ENCODE assay signal across 17 mouse cellular contexts in genomic region chr19:11928025-11928748, GRCm38 (mm10). TPM values are rescaled to one million over a fixed set of nuclear protein-coding genes. Genes with fewer than 3 reads are reported as not detected.
DNase-seq lines count a peak whose midpoint lies in the region; ATAC-seq and TF ChIP-seq lines count a peak whose summit lies in the region.
"Had no signal": no experiment of that assay in that cellular context is flagged by ENCODE, and none has a peak within 500 bp of the region (broad histone marks: within the 10 kb centered on the region; RNA-seq: fewer than 3 reads in every experiment).

No protein-coding gene starts in this region.

- H3K4me1 ChIP-seq in stomach, embryonic 15.5 days = no peaks in the 10 kb centered on the region
- H3K4me1 ChIP-seq in stomach, postnatal 0 days (replicated peaks; ENCODE audit: control insufficient read depth, insufficient read depth) = no peaks in the 10 kb centered on the region
- H3K4me1 ChIP-seq in limb, embryonic 10.5 days = no peaks in the 10 kb centered on the region
- H3K4me1 ChIP-seq: limb, embryonic 15.5 days had no signal

- H3K4me3 ChIP-seq in stomach, embryonic 15.5 days (replicated peaks) = no peak overlapping the region
- H3K4me3 ChIP-seq in stomach, postnatal 0 days (ENCODE audit: low read depth, low read length) = no peak overlapping the region
- H3K4me3 ChIP-seq in limb, embryonic 10.5 days = no peak overlapping the region
- H3K4me3 ChIP-seq: erythroblast, embryonic 14.5 days; limb, embryonic 15.5 days had no signal

- H3K36me3 ChIP-seq in stomach, embryonic 15.5 days = peaks cover 43% of the 10 kb centered on the region
- H3K36me3 ChIP-seq in stomach, postnatal 0 days (ENCODE audit: control insufficient read depth, insufficient read depth, low read length) = peaks cover 34% of the 10 kb centered on the region
- H3K36me3 ChIP-seq in limb, embryonic 10.5 days = peaks cover 97% of the 10 kb centered on the region

- no peak for TF ChIP-seq CTCF in stomach, postnatal 0 days (IDR thresholded peaks at IDR 0.05; ENCODE audit: low read depth)

- H3K27me3 ChIP-seq in stomach, embryonic 15.5 days (replicated peaks) = no peaks in the 10 kb centered on the region
- no peaks in the 10 kb centered on the region for H3K27me3 ChIP-seq in stomach, postnatal 0 days (ENCODE audit: control insufficient read depth, insufficient read depth, low read length)
- no peaks in the 10 kb centered on the region for H3K27me3 ChIP-seq in limb, embryonic 10.5 days (ENCODE audit: low read depth, poor library complexity, severe bottlenecking)
- H3K27me3 ChIP-seq: limb, embryonic 15.5 days had no signal

- no peak overlapping the region for H3K27ac ChIP-seq in stomach, embryonic 15.5 days
- H3K27ac ChIP-seq in stomach, postnatal 0 days (replicated peaks) = no peak overlapping the region
- no peak overlapping the region for H3K27ac ChIP-seq in limb, embryonic 10.5 days
- H3K27ac ChIP-seq: limb, embryonic 15.5 days; macrophage had no signal

- no peak overlapping the region for H3K4me2 ChIP-seq in stomach, embryonic 15.5 days
- H3K4me2 ChIP-seq in stomach, postnatal 0 days (replicated peaks; ENCODE audit: low read depth) = no peak overlapping the region
- H3K4me2 ChIP-seq: limb, embryonic 15.5 days had no signal

- no peak overlapping the region for H3K9ac ChIP-seq in stomach, embryonic 15.5 days
- no peak overlapping the region for H3K9ac ChIP-seq in stomach, postnatal 0 days (ENCODE audit: low read length)
- H3K9ac ChIP-seq: limb, embryonic 15.5 days had no signal

- ATAC-seq in stomach, embryonic 15.5 days (ENCODE audit: insufficient read depth, low FRiP score, low read depth) = 0 out of 2 replicates have a peak, but pooled peaks have one; percentile 68
- no peak for ATAC-seq in stomach, postnatal 0 days (ENCODE audit: low FRiP score, low TSS enrichment)

- no peak for DNase-seq in stomach, postnatal 0 days (ENCODE audit: low spot score)
- DNase-seq in c-Kit-negative CD71-positive TER-119-positive erythroid progenitor cells, embryonic 14.5 days (ENCODE audit: low read depth, low spot score) = peak; percentile 81
- DNase-seq in liver = peak; percentile 49
- peak; percentile 13 for DNase-seq in yolk sac, embryonic 10.5 days (ENCODE audit: low spot score)
- no peak for DNase-seq in limb, embryonic 10.5 days (ENCODE audit: low spot score)
- no peak for DNase-seq in thymus, adult 18-20 months
- no peak for DNase-seq in left cerebral cortex, adult 11 months (ENCODE audit: low spot score)
- DNase-seq: cerebellum, postnatal 36 days; heart, postnatal 4 days; kidney, postnatal 14 days had no signal

- WGBS in stomach, embryonic 15.5 days = 88% methylated on average over 4 of the region's 4 CpGs
- 92% methylated on average over 4 of the region's 4 CpGs for WGBS in stomach, postnatal 0 days
- 96% methylated on average over 4 of the region's 4 CpGs for WGBS in limb, embryonic 10.5 days

- H3K9me3 ChIP-seq in stomach, embryonic 15.5 days = no peaks in the 10 kb centered on the region
- H3K9me3 ChIP-seq in stomach, postnatal 0 days (ENCODE audit: control insufficient read depth, low read length) = no peaks in the 10 kb centered on the region
- H3K9me3 ChIP-seq in limb, embryonic 10.5 days (replicated peaks) = no peaks in the 10 kb centered on the region
- H3K9me3 ChIP-seq: limb, embryonic 15.5 days had no signal

- TF ChIP-seq EP300 in stomach, postnatal 0 days (optimal IDR thresholded peaks at IDR 0.05) = no peak

RNA-seq across cellular contexts. Expression of gene Patl1, which starts 16.0 kb away (rescaled TPM):
- 14.7 and 16.4 TPM in 2 replicates for polyA plus RNA-seq in stomach, embryonic 15.5 days (2015; fragmentation: Nextera tagmentation; extraction: Ambion mirVana)
- 5.7 and 6.6 TPM in 2 replicates for polyA plus RNA-seq in stomach, postnatal 0 days (2015; fragmentation: Nextera tagmentation; extraction: Ambion mirVana)
- polyA plus RNA-seq in limb, embryonic 10.5 days (2016; fragmentation: Nextera tagmentation; extraction: Ambion mirVana) = 20.4 and 21.2 TPM in 2 replicates

RNA-seq across cellular contexts. Expression of gene Osbp, which starts 37.6 kb away (rescaled TPM):
- 4.9 and 5.0 TPM in 2 replicates for polyA plus RNA-seq in stomach, embryonic 15.5 days (2015; fragmentation: Nextera tagmentation; extraction: Ambion mirVana)
- 4.3 and 4.5 TPM in 2 replicates for polyA plus RNA-seq in stomach, postnatal 0 days (2015; fragmentation: Nextera tagmentation; extraction: Ambion mirVana)
- polyA plus RNA-seq in limb, embryonic 10.5 days (2016; fragmentation: Nextera tagmentation; extraction: Ambion mirVana) = 3.3 and 3.4 TPM in 2 replicates

RNA-seq across cellular contexts. Expression of gene Olfr1420, which starts 41.8 kb away (rescaled TPM):
- 0.08 and 0.10 TPM in 2 replicates for polyA plus RNA-seq in stomach, embryonic 15.5 days (2015; fragmentation: Nextera tagmentation; extraction: Ambion mirVana)
- polyA plus RNA-seq in stomach, postnatal 0 days (2015; fragmentation: Nextera tagmentation; extraction: Ambion mirVana) = 0.06 and 0.08 TPM in 2 replicates
- not detected in 2 replicates for polyA plus RNA-seq in limb, embryonic 10.5 days (2016; fragmentation: Nextera tagmentation; extraction: Ambion mirVana)
- polyA plus RNA-seq: brain, embryonic 14.5 days; erythroblast, embryonic 14.5 days; macrophage; stomach, embryonic 14.5 days had no signal

RNA-seq across cellular contexts. Expression of gene Olfr1419, which starts 53.3 kb away (rescaled TPM):
- polyA plus RNA-seq in stomach, embryonic 15.5 days (2015; fragmentation: Nextera tagmentation; extraction: Ambion mirVana) = 0.04 TPM in 1 of 2 replicates, not detected in the other
- not detected in 2 replicates for polyA plus RNA-seq in stomach, postnatal 0 days (2015; fragmentation: Nextera tagmentation; extraction: Ambion mirVana)
- not detected in 2 replicates for polyA plus RNA-seq in limb, embryonic 10.5 days (2016; fragmentation: Nextera tagmentation; extraction: Ambion mirVana)
- polyA plus RNA-seq: erythroblast, embryonic 14.5 days; intestine, embryonic 14.5 days; limb, embryonic 15.5 days; macrophage; stomach, embryonic 14.5 days had no signal

Comparison
In these comparisons a context has a peak if more than half of its experiments do, and no peak if none do; other contexts are left out.
1. DNase-seq: peak in c-Kit-negative CD71-positive TER-119-positive erythroid progenitor cells, embryonic 14.5 days (single experiment), liver (single experiment) and yolk sac, embryonic 10.5 days (single experiment); none in stomach, postnatal 0 days (single experiment), limb, embryonic 10.5 days (single experiment), thymus, adult 18-20 months (0 of 2) and left cerebral cortex, adult 11 months (single experiment).